In genomic region chr16:35156306-35156695, GRCm38 (mm10) we compare ENCODE assay signal across 8 mouse cellular contexts. TPM values are rescaled to one million over a fixed set of nuclear protein-coding genes. Genes with fewer than 3 reads are reported as not detected.
DNase-seq lines count a peak whose midpoint lies in the region; ATAC-seq and TF ChIP-seq lines count a peak whose summit lies in the region.

No protein-coding gene starts in this region.

- peak; percentile 78 for TF ChIP-seq CTCF in gastrocnemius, adult 2 months (IDR thresholded peaks at IDR 0.05)

- ATAC-seq in intestine, embryonic 16.5 days, result peak; percentile 16; the same call in 1 of the 2 replicates
- no peak for ATAC-seq in liver, embryonic 12.5 days

- peak; percentile 42 to 55 for DNase-seq in heart, adult 18-20 months
- DNase-seq in heart, postnatal 25 days (ENCODE audit: low spot score), result no peak
- DNase-seq in cerebellum, adult 9-11 months, result peak; percentile 45
- peak; percentile 78 for DNase-seq in gastrocnemius, adult 2 months
- peak; percentile 5 for DNase-seq in naive thymus-derived CD4-positive, alpha-beta T cell, adult 2 months (ENCODE audit: low read depth)
- DNase-seq in thymus, postnatal 10 days (ENCODE audit: low spot score in 2 of 2), result peak; percentile 16 to 58

- peak overlapping the region; percentile 70 for H3K27ac ChIP-seq in gastrocnemius, adult 2 months
- peak overlapping the region; percentile 57; the same call in 1 of the 2 replicates for H3K27ac ChIP-seq in intestine, embryonic 16.5 days (ENCODE audit: low read length)
- H3K27ac ChIP-seq in liver, embryonic 12.5 days, result no peak overlapping the region

- peak overlapping the region; percentile 81 for H3K4me3 ChIP-seq in gastrocnemius, adult 2 months
- H3K4me3 ChIP-seq in intestine, embryonic 16.5 days (ENCODE audit: low read length), result peak overlapping the region; percentile 69
- peak overlapping the region; percentile 55 for H3K4me3 ChIP-seq in liver, embryonic 12.5 days

- WGBS in intestine, embryonic 16.5 days, result 3% methylated on average over 48 of the region's 48 CpGs
- WGBS in liver, embryonic 12.5 days (ENCODE audit: insufficient replicate concordance), result 4% methylated on average over 33 of the region's 48 CpGs

- H3K4me1 ChIP-seq in intestine, embryonic 16.5 days (ENCODE audit: control insufficient read depth, insufficient read depth, low read length), result peaks cover 17% of the 10 kb centered on the region
- peaks cover 16% of the 10 kb centered on the region for H3K4me1 ChIP-seq in liver, embryonic 12.5 days

- intact Hi-C loops in heart, postnatal 25 days (cut with DNase I), result loop anchor here (5.0 kb wide), 1 partner anchor 71 kb away; no protein-coding TSS in a partner anchor
- intact Hi-C loops in gastrocnemius, adult 2 months (cut with DNase I), result loop anchor here (1.0 to 5.0 kb wide), 3 partner anchors 46 to 114 kb away; no protein-coding TSS in a partner anchor

- H3K9ac ChIP-seq in intestine, embryonic 16.5 days (ENCODE audit: low read depth, low read length), result peak overlapping the region; percentile 79
- H3K9ac ChIP-seq in liver, embryonic 12.5 days, result no peak overlapping the region

- peak overlapping the region; percentile 97 for H3K4me2 ChIP-seq in intestine, embryonic 16.5 days (ENCODE audit: low read depth, low read length)
- H3K4me2 ChIP-seq in liver, embryonic 12.5 days, result peak overlapping the region; percentile 73

- H3K27me3 ChIP-seq in intestine, embryonic 16.5 days (replicated peaks; ENCODE audit: control insufficient read depth, insufficient read depth, low read length), result peaks cover 45% of the 10 kb centered on the region
- peaks cover 98% of the 10 kb centered on the region for H3K27me3 ChIP-seq in liver, embryonic 12.5 days (replicated peaks)

- H3K9me3 ChIP-seq in intestine, embryonic 16.5 days (ENCODE audit: control insufficient read depth, low read length), result no peaks in the 10 kb centered on the region
- no peaks in the 10 kb centered on the region for H3K9me3 ChIP-seq in liver, embryonic 12.5 days (replicated peaks)

- H3K36me3 ChIP-seq in intestine, embryonic 16.5 days (ENCODE audit: control insufficient read depth, insufficient read depth, low read length), result no peaks in the 10 kb centered on the region
- no peaks in the 10 kb centered on the region for H3K36me3 ChIP-seq in liver, embryonic 12.5 days

RNA-seq across cellular contexts. Expression of gene Adcy5, which starts 1.6 kb away (rescaled TPM):
- total RNA-seq in heart, adult 18-20 months (2021), result 10 to 100 TPM; 48.4 to 52.4 TPM
- total RNA-seq in heart, postnatal 25 days (2021), result 10 to 100 TPM; 54.8 to 55.3 TPM
- total RNA-seq in gastrocnemius, adult 2 months (2021), result 1 to 10 TPM; 1.6 to 1.8 TPM
- 1.9 and 2.0 TPM in 2 replicates for polyA plus RNA-seq in intestine, embryonic 16.5 days (2015; fragmentation: Nextera tagmentation; extraction: Ambion mirVana)
- polyA plus RNA-seq in liver, embryonic 12.5 days (2016; fragmentation: Nextera tagmentation; extraction: Ambion mirVana), result 0.20 and 0.27 TPM in 2 replicates

Comparison
In these comparisons a context has a peak if more than half of its experiments do, and no peak if none do; other contexts are left out.
1. RNA of gene Adcy5, which starts 1.6 kb away (total RNA-seq): 54.8 to 55.3 TPM in heart, postnatal 25 days and 48.4 to 52.4 TPM in heart, adult 18-20 months; 1.6 to 1.8 TPM in gastrocnemius, adult 2 months; every median in the first group is over 10 times any median in the second.
2. Peak in every context shown above with its lines, with median percentiles within 50 percentile points of each other: H3K4me3 ChIP-seq.